Mouse (Mus musculus) retina, postnatal 1 day (tissue): ENCODE measurements at regions not wholly inside any gene's neighbourhood (a gene's known extent, or its start where the extent isn't known, plus 50 kb on each side); places are given as distances from the start of the nearest gene placed in this dataset.
A peak's percentile ranks its signal among the peaks of the same experiment; 100 is the strongest.

ENCODE experiments used
- DNase-seq: peaks from one replicate; pipeline ENCODE4 v3.0.0-alpha.2; 2012

DNA sequence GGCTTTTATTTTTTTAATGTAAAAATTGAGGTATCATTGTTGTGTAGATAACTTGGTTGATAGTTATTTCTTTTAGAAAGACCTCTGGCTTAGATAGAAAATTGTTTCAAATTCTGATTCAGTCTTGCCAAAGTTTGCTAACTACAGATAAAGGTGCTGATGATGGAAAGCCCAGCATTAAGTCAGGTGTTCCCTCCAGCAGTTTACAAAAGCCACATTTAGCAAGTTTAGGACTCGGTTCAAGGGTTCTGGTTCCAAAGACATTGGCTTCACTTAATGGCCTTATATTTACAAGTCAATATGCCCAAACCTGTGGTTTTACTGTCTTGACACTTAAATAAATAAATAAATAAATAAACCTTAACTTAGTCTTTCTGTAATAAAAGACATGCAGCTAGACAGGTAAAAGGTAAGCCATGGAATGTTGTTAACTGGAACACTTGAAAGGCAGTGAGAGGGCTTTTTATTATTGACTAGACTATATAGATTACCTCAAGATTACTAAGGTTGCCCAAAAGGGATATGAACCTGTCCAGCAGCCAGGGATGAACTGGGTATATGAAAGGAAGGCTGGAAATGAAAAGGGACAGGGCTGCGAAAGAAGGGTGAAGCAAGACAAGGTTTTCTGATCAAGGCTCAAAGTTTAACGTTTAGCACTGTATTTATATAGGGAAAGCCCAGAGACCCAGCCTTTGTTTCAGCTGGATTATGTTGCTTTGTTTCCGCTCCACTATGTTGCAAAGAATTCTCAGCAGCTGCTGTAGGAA, 1472.9 kb upstream of the Slc10a2 start:
- no peak for DNase-seq

DNA sequence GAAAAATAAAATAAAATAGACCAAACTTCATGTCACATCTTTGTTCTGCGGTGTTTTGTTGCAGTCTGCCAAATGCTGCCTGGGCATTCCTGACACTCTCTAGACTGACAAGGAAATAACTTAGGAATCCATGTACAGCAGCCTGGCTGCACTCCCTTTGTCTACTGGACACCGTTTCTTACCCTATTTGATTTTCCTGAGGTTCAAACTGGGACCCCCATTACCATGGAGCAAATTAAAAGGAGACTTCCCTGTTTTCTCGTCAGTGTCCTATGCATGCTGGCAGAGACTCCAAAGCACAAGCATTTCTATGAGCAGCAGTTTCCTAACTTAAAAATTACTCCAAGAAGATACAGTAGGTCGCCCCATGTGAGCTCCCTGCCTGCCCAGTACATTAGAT, 1470.1 kb upstream of the Slc10a2 start:
- no peak for DNase-seq

DNA sequence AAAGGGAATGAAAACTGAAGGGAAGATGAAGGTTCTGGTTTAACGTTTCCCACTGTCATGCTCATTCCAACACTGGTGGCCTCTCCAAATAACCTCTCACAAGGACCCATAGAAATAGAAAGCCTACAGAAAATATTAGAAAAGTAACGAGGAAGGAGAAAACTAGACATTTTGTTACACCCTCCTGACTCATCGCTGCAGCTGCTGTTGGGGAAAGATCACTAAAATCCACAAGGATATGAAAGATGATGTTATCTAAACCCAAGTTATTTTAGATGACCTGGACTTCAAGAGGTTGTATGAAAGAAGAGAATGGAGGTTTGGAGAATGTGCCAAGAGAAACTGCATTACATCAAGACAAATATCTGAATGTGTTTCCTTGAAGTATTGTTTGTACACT, 1468.3 kb upstream of the Slc10a2 start:
- no peak for DNase-seq

DNA sequence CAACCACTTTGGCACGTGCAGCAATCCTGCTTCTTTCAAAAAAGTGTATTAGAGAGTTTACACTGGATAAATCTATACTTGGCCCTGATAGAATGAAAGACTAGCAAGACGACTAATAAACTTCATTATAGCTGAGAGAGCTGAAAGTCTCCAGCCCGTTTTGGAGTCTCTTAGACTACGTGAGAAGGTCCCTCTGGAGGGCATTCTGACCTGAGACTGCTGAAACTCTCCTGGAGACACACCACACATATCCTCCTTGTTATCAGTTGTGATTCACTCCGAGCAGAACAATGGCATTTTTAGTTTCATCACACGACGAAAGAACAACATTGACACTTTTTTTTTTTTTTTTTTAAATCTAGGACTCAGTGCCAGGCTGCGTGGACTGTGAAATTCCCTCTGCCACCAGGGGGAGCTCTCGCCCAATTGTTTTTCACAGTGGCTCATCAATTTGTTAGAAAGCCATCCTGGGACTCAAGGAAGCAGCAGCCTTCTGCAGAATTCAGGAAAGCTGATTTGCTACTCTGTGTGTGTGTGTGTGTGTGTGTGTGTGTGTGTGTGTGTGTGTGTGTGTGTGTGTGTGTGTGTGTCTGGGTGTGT, 1467.0 kb upstream of the Slc10a2 start:
- DNase-seq = peak; percentile 80

DNA sequence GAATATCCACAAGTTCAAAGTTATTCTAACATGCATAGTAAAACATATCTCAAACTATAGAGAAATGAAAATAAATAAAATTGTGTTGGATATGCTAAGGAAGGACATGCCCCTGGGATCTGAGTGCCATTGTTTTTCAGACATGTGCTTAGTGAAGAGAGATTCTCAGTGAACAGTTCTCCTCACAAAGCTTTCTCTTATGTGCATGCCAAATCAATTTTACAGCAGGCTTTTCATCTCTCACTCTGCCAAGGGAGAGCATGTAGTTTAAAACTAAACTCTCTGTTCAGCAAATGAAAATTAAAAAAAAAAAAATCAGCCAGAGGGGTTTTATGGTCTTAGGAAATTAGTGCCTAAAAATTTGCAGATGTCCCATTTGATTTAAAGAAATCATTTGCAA, 1445.8 kb upstream of the Slc10a2 start:
- DNase-seq = no peak

DNA sequence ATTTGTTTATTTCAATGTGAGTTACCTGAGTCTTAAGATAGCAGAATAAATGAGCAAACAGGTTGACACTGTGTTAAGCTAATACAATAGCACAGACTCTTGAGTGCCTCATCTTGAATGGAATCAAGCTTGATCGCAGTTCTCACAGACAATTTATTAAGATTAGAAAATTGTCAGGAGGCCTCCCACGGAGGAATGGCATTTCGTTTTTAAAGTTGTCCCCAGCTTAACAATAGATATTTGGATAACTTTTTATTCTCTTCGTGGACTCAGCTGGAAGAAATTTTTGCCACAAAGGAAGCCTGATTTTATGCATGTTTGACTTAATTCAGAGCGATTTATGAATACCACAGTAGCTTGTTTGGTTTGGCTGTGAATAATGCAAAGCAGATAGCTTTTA, 1422.0 kb upstream of the Slc10a2 start:
- peak; percentile 42 for DNase-seq

DNA sequence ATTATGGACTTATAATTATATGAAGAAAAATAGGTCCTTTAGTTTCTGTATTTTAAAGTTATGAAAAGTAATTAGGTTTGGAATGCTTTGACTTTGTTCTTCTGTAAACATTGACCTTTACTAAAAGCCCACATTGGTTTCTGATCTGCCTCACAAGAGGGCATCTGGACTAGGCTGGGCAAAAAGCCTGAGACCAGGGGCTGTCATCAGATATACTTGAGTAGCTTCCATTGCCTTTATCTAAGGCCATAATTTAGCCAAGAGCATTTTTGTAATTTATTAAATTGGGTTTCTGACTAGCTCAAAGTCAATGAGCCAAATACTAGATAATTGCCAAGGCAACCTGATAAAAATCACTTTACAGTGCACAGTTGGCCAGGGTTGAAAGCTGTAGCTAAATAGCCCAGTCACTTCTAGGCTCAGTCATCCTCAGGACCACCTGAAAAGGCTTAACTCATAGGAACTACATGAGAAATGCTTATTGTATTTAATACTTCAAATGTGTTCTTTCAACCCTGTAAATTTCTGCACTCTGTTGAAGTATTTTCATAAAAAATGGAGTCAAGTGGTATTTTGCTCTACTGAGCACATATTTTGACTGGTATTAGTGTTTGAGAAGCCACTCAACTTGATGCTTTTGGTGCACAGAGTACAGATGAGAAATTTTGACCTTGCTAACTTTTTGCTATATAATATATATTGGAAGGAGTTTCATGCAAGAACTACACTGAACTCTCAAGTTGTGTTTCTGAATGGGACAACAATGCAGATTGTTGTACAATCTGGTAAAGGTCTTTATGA, 1410.9 kb upstream of the Slc10a2 start:
- no peak for DNase-seq

DNA sequence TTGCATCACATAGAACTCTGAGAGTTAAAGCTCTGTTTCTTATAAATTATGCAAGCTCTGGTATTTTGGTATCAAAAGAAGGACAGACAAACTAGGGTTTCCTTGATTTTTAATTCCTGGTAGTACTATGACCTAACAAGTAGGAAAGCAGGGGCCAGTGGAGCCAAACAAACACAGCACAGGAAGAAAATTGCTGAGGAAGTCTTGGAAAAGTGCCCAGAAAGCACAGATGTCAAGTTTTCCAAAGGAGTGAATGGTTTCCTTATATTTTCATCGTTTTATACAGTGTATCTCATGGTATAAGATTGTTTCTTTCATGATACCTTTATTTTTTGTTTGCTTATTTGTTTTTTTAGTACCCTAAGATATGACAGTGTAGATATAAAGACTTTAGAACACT, 1387.3 kb upstream of the Slc10a2 start:
- DNase-seq = no peak

DNA sequence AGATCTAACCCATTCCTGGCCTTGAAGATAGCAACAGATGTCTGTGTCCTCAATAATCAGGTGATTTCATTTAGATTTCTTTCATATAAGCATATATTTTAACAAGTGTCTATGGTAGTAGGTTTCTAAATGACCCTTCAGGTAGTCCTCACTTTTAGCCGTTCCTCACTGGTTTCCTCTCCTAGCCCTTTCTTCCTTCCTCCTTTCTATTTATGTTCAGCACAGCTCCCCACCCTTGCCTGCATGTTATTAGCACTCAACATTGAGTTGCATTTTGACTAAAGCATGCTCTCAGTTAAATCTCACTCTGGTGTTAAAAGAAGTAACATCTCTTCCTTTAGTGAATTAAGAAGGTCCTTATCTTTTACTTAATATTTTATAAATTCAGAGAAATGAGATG, 1376.8 kb upstream of the Slc10a2 start:
- no peak for DNase-seq

DNA sequence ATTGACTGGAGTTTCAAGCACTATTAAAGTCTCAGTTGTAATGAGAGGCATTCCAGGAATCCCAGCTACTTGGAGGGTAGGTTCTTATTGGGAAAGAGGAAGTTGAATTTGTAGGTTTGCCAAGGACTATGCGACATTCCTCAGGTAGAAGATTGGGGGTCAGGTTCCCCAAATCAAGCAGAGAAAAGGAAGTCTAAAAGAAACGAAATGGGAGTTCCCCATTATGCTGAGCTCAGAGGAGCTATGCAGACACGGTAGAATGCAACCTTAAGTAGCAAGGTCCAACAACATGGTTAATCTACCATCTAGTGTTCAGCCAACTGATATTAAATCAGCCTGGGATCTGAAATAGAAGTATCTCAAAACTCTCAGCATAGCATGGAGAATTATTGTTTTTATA, 1365.9 kb upstream of the Slc10a2 start:
- DNase-seq = no peak

DNA sequence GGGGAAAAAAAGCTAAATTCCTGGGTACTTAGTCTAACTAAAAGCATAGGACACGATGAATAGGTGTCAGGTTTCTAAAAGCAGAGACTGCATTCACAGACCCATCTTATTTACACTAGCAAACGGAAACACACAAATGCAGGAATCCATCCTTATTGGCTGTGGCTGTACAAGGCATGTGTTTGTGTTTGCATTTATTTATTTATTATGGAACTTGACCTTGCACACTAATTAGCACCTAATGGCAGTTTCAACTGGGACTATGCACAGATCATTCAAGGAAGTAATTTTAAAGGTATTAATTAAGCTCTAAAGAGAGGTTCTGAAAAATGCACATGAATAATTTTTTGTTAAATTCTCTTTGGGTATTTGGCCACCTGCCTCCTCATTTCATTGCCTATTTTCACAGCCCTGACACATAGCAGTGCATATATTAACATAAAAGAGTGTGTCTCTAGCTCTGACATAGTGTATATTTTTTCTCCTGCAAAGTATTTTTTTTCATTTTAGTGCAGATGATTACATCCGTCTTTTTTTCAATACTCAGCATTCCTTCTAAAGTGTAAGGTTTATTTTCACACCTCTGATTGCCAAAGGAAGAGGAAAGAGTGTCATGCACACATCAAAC, 1351.5 kb upstream of the Slc10a2 start:
- no peak for DNase-seq

DNA sequence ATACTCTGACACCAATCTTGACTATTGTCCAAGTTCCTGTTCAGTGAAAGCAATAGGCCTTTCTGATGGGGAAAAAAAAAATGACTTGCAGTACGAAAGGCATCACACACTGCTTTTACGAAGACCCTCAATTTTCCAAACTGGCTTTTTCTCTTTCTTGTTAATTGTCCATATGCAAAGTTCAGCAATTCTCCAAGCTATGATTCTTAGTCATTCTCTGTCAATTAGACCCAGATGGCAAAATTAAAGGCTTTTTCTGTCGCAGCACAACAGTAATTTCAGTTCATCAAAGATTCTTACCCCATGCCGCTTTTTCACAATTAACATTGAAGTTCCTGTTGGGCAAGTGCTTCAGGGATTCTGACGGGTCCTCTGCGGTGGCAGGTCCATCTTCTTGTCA, 1343.2 kb upstream of the Slc10a2 start:
- DNase-seq = no peak

DNA sequence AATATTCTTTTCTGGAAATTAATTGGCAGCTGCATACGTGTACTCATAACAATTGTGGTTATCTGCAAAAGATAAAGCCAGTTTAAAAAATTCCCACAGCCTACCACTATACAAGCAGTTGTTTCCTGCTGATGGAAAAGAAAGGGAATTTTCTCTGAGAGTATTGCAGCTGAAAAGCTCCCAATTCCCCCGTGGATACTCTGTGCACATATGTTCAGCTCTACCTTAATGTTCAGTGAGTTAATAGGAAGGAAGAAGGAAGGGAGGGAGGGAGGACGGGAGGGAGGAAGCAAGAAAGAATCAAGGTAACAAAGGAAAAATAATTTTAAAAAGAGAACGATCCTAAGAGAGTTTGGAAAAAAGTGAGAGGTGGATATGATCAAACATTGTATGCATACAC, 1333.9 kb upstream of the Slc10a2 start:
- no peak for DNase-seq
